Mouse (Mus musculus) forebrain, embryonic 12.5 days (tissue): ENCODE results near the gene Mical3. TPM values are rescaled to one million over a fixed set of nuclear protein-coding genes. Genes with fewer than 3 reads are reported as not detected.
A peak's percentile ranks its signal among the peaks of the same experiment; 100 is the strongest.

ENCODE experiments used
- ATAC-seq: fragments of 200-750 bp; cut with Nextera tagmentation; 2 replicates; pipeline ENCODE4 v1.8.0; 2017; ENCODE audit warnings: moderate TSS enrichment; ENCODE audit not compliant: low FRiP score
- H3K27ac ChIP-seq: fragments of 300-500 bp; sonication (generic); 2 replicates; pipeline ENCODE4 v1.5.1; 2016; ENCODE audit warnings: mild to moderate bottlenecking
- H3K27me3 ChIP-seq: fragments of 300-500 bp; sonication (generic); 2 replicates; pipeline ENCODE4 v1.6.1; 2016; ENCODE audit warnings: mild to moderate bottlenecking
- H3K36me3 ChIP-seq: fragments of 300-500 bp; sonication (generic); replicated peaks from 2 replicates; pipeline ENCODE4 v1.6.1; 2016; ENCODE audit warnings: mild to moderate bottlenecking
- H3K4me1 ChIP-seq: fragments of 300-500 bp; sonication (generic); 2 replicates; pipeline ENCODE4 v1.6.1; 2016
- H3K4me2 ChIP-seq: fragments of 300-500 bp; sonication (generic); 2 replicates; pipeline ENCODE4 v1.6.1; 2016; ENCODE audit warnings: mild to moderate bottlenecking, moderate library complexity
- H3K4me3 ChIP-seq: fragments of 300-500 bp; sonication (generic); replicated peaks from 2 replicates; pipeline ENCODE4 v1.5.1; 2016; ENCODE audit warnings: mild to moderate bottlenecking
- H3K9ac ChIP-seq: fragments of 300-500 bp; sonication (generic); 2 replicates; pipeline ENCODE4 v1.6.1; 2016; ENCODE audit warnings: mild to moderate bottlenecking
- H3K9me3 ChIP-seq: fragments of 300-500 bp; sonication (generic); 2 replicates; pipeline ENCODE4 v1.6.1; 2016
- WGBS: fragments of 180-500 bp; shearing (Covaris S2); methylation state at CpG from one replicate; pipeline ENCODE4 v1.1.7; 2016; 5-methylcytosine and 5-hydroxymethylcytosine counted together
- polyA plus RNA-seq: library from polyadenylated mRNA; unstranded; fragments of >200 nt; fragmentation: Nextera tagmentation; extraction: Ambion mirVana; gene quantifications from 2 replicates; pipeline ENCODE4 v1.2.1, GENCODE M21; 2016

Mical3 gene
- polyA plus RNA-seq, 1 experiment from 2014 or later, result 17.6 TPM

DNA sequence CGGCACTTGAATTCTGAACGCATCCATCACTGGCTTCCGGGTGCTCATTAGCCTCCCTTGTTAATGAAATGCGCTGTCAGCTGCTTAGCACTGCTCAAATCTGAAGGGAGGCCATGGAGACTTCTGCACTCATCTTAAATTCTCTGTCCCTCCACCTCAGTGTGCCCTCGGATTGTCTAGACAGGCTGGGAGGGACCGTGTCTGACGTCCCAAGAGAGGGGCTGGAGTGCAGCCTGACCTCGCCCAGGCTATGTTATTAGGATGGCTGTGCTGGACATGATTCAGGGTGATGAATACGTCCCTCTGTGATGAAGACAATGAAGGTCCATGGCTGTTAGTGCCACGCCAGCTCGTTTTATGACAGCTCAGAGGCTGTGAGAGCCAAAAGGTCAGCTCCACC, 153.8 kb downstream of the Mical3 start:
- Histone ChIP-seq H3K9me3 (no peaks in the 10 kb centered on the region), H3K4me1 (peaks cover 6% of the 10 kb centered on the region), H3K9ac (no peak overlapping the region), H3K4me3 (no peak overlapping the region), H3K4me2 (no peak overlapping the region), H3K36me3 (peaks cover 26% of the 10 kb centered on the region), H3K27me3 (no peaks in the 10 kb centered on the region), H3K27ac (no peak overlapping the region)
- WGBS, result 60% methylated on average over 11 of the region's 11 CpGs
- no peak for ATAC-seq

DNA sequence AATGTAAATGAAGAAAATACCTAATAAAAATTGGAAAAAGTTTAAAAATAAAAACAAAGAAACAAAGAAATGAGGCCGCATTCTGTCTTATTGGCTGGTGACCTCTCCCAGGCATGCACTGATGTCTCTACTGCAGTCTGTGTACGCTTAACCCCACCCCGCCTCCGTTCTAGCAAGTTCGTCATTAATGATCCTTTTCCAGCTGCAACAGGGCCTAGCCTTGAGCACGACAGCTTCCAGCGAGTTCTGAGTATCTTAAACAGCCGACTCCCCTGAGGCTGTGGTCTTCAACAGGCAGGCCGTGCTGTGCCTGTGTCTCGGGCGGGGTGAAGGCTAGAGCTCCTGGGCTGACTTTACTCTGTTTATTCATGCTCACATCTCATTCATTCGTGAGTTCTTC, 154.7 kb downstream of the Mical3 start:
- peaks cover 6% of the 10 kb centered on the region for H3K4me1 ChIP-seq
- 84% methylated on average over 12 of the region's 12 CpGs for WGBS
- H3K27ac ChIP-seq, result no peak overlapping the region
- no peaks in the 10 kb centered on the region for H3K27me3 ChIP-seq
- no peaks in the 10 kb centered on the region for H3K9me3 ChIP-seq
- H3K36me3 ChIP-seq, result peaks cover 24% of the 10 kb centered on the region
- H3K4me3 ChIP-seq, result no peak overlapping the region
- no peak overlapping the region for H3K9ac ChIP-seq
- H3K4me2 ChIP-seq, result no peak overlapping the region
- ATAC-seq, result no peak

DNA sequence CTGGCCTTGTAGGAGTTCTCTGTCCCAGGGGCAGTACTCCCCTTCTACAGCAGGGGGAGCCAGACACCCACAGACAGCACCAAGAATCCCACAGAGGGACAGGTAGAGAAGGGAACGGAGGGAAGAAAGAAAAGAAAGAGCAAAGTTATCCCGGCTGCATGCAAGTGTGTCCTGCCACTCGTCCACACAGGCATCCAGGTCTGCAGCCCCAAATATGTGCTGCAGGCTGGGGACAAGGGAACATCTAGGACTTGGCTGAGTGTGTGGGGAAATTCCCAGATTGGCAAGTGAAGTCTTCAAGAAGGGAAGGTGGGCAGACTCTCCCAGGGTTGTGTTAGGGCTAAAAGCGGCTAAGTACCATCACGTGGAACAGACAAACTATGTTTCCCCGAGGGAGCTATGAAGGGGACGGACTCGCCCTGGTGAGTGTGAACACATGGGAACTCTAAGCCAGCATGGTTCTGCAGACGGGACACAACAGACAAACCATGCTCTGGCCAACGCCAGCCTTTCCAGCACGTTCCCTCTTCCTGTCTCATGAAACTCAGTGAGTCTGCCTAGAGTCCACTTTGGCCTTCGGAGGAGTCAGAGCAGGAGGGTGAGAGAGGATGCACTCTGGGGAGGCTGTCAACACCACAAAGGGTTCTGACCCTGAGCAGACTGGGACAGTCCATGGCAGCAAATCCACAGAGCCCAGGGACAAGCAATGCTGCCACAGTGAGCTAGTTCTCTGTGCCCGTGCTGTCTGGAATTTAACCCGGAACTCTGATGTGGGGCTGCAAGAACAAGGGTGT, 158.8 kb downstream of the Mical3 start:
- H3K9me3 ChIP-seq, result no peaks in the 10 kb centered on the region
- no peak overlapping the region for H3K9ac ChIP-seq
- 69% methylated on average over 14 of the region's 14 CpGs for WGBS
- H3K36me3 ChIP-seq, result peaks cover 25% of the 10 kb centered on the region
- ATAC-seq, result peak; percentile 68; the same call in 1 of the 2 replicates
- H3K27me3 ChIP-seq, result no peaks in the 10 kb centered on the region
- peaks cover 4% of the 10 kb centered on the region for H3K4me1 ChIP-seq
- no peak overlapping the region for H3K4me3 ChIP-seq
- no peak overlapping the region for H3K4me2 ChIP-seq
- no peak overlapping the region for H3K27ac ChIP-seq

DNA sequence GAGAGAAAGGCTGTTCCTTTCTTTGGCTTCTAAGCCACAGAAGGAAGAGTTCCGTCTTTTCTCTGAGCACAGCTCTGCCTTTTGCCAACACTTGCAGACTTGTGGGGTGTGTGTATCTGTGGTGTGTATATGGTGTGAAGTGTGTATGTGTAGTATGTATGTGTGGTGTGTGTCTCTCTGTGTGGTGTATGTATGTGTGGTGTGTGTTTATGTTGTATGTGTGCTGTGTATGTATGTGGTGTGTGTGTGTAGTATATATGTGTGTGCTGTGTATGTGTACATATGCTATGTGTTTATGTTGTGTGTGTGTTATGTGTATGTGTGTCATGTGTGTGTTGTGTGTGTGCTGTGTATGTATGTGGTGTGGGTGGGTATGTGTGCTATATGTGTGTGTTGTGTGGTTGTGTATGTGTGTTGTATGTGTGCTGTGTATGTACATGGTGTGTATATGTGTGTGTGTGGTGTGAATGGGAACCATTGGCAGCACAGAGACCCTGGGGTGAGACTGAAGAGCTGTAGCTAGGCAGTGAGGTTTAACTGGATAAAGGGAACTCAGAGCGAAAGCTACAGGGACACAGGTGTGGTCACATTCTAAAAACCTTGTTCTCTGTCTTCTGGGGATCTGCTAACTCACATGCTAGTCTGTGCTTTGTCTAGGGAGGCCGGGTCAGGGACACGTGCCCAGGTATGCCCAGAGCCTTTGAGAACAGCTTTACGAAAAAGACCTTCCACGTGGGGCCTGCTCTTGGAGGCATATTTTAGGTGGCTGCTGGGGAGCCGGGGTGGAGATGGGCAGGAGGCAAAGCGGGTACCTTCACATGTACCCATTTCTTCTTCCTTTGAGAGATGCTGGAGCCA, 159.6 kb downstream of the Mical3 start:
- ATAC-seq, result 0 out of 2 replicates have a peak, but pooled peaks have one; percentile 20
- no peaks in the 10 kb centered on the region for H3K9me3 ChIP-seq
- 67% methylated on average over 8 of the region's 8 CpGs for WGBS
- H3K27ac ChIP-seq, result no peak overlapping the region
- peaks cover 25% of the 10 kb centered on the region for H3K36me3 ChIP-seq
- no peaks in the 10 kb centered on the region for H3K27me3 ChIP-seq
- no peaks in the 10 kb centered on the region for H3K4me1 ChIP-seq
- no peak overlapping the region for H3K9ac ChIP-seq
- H3K4me3 ChIP-seq, result no peak overlapping the region
- H3K4me2 ChIP-seq, result no peak overlapping the region

DNA sequence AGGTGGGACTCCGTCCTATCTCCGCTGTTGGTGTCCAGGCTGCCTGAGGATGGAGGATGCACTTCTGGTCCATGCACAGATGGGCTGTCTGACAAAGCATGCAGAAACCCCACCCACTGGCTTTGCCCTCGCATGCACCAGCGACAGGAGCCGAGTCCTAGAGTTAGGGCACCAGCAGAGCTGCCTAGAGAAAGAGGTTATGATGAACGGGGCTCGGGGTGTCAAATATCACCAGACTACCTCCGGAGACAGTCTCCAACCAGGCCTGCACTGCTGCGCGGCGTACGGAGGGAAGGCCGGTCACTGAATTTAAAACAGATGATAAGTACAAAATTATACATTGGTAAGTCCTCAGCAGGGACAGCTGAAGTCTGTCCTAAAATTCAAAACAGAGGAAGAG, 165.0 kb downstream of the Mical3 start:
- Histone ChIP-seq H3K4me3 (no peak overlapping the region), H3K9ac (no peak overlapping the region), H3K27me3 (no peaks in the 10 kb centered on the region), H3K27ac (no peak overlapping the region), H3K4me1 (no peaks in the 10 kb centered on the region), H3K9me3 (no peaks in the 10 kb centered on the region), H3K36me3 (peaks cover 21% of the 10 kb centered on the region), H3K4me2 (no peak overlapping the region)
- no peak for ATAC-seq
- 73% methylated on average over 13 of the region's 13 CpGs for WGBS

DNA sequence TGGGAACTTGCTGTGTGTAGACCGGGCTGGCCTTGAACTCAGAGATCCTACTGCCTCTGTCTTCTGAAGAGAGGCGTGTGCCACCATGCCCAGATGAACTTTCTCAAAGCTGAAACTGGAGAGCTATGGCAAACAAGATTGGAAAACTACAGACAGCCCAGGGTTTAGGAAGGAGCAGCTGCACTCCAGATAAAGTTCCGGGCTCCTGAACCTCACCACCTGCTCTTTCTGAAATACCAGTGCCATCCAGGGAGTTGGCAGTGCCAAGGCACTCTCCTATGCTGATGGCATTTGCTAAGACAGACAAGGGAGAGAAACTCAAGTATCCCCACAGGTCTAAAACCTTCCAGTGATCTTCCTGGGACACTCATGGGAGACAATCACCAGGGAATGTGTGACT, 166.6 kb downstream of the Mical3 start:
- no peak overlapping the region for H3K27ac ChIP-seq
- H3K9me3 ChIP-seq, result no peaks in the 10 kb centered on the region
- 93% methylated on average over 3 of the region's 3 CpGs for WGBS
- H3K4me1 ChIP-seq, result no peaks in the 10 kb centered on the region
- no peak overlapping the region for H3K9ac ChIP-seq
- no peak overlapping the region for H3K4me3 ChIP-seq
- no peaks in the 10 kb centered on the region for H3K27me3 ChIP-seq
- H3K4me2 ChIP-seq, result no peak overlapping the region
- peaks cover 18% of the 10 kb centered on the region for H3K36me3 ChIP-seq
- ATAC-seq, result no peak

DNA sequence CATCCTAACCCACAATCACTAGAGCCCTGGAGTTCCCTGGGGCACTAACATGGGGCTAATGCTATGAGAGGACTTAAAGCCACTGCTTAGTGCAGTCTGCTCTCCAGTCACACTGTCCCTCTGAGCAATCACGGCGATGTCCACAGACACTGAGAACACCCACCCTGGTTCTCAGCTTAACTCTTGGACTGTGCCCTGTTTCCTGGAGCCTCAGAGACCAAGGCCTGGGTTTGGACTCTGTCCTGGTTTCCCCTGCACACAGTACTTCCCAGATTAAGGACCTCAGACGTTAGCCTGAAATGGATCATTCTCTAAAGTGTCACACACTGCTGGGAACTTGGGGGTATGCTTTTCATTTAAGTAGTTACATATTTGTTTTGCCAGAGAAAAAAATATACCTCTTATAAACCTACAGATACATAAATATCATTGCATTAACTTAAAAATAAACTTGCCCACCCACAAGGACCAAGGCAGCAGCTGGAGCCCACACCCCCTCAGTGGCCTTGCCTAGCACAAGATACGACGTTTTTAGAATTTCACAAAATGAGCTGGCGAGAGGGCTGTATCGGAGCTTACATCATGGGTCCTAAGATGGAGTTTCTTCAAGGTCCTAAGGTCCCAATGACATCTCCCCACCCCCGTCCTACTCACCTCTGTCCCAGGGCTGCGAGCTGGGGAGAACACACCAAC, 170.3 kb downstream of the Mical3 start:
- H3K36me3 ChIP-seq, result peaks cover 37% of the 10 kb centered on the region
- no peak overlapping the region for H3K27ac ChIP-seq
- H3K4me1 ChIP-seq, result no peaks in the 10 kb centered on the region
- ATAC-seq, result no peak
- no peak overlapping the region for H3K4me2 ChIP-seq
- no peaks in the 10 kb centered on the region for H3K9me3 ChIP-seq
- 90% methylated on average over 9 of the region's 9 CpGs for WGBS
- H3K27me3 ChIP-seq, result no peaks in the 10 kb centered on the region
- H3K9ac ChIP-seq, result no peak overlapping the region
- H3K4me3 ChIP-seq, result no peak overlapping the region

DNA sequence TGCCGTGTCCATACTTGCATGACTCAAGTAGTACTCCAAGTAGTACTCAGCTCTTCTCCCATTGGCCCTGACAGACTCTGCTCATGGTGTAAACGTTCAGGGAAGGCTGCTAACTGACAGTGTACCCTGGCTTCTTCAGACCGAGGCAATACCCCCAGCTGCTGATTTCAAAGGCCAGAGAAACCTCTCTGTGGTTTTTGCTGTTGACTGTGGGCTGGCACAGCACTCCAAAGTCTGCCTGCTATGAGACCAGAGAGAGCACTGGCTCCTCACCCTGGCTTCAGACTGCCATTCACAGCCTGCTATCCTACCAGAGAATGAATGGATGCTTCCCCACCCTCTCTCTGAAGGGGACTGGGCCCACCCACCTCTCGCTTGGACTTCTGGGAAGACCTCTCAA, 173.5 kb downstream of the Mical3 start:
- Histone ChIP-seq H3K4me1 (no peaks in the 10 kb centered on the region), H3K9ac (no peak overlapping the region), H3K4me2 (no peak overlapping the region), H3K27me3 (no peaks in the 10 kb centered on the region), H3K27ac (no peak overlapping the region), H3K36me3 (peaks cover 37% of the 10 kb centered on the region), H3K9me3 (no peaks in the 10 kb centered on the region), H3K4me3 (no peak overlapping the region)
- 92% methylated on average over 4 of the region's 4 CpGs for WGBS
- ATAC-seq, result no peak

DNA sequence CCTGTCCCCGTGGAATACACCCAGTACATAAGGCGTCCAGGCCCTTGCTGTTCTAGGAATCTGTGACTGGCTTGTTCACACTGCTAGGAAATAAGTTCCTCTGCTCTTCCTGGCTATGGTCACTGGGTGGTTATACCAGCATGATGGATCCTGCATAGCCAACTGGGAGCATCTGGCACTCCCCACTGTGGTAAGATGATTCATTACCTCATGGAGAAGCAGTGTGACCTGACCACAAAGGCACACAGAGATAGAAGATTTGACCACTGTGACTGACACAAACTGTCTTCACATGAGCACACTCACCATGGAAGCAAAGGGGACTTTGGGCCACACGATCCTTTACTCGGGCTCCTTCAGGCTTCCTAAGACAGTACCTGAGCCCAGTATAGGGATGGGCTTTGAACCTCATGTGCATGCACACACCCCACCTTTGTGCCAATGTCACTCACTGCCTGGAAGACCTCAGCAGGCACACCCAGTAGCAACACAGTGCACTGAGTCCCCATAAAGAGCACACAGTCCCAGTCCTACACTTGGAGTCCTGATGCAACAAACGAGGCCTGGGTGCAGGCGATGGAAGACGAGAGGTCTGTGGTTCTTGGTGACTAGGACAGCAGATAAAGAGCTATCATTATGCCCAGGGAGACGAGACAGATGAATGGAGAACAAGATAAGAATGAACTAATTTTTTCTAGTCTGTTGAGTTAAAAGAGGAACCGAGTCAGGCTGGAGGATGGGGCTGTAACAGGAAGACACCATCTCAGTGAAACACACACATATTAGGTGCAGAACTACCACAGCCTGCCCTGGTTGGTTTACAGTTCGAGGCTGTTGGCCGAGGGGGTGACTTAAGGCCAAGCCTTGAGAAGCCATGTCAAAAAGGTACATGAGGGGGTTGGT, 174.3 kb downstream of the Mical3 start:
- Histone ChIP-seq H3K36me3 (peaks cover 39% of the 10 kb centered on the region), H3K4me1 (no peaks in the 10 kb centered on the region), H3K4me3 (no peak overlapping the region), H3K4me2 (no peak overlapping the region), H3K27ac (no peak overlapping the region), H3K9me3 (no peaks in the 10 kb centered on the region), H3K9ac (no peak overlapping the region), H3K27me3 (no peaks in the 10 kb centered on the region)
- 86% methylated on average over 11 of the region's 11 CpGs for WGBS
- no peak for ATAC-seq

DNA sequence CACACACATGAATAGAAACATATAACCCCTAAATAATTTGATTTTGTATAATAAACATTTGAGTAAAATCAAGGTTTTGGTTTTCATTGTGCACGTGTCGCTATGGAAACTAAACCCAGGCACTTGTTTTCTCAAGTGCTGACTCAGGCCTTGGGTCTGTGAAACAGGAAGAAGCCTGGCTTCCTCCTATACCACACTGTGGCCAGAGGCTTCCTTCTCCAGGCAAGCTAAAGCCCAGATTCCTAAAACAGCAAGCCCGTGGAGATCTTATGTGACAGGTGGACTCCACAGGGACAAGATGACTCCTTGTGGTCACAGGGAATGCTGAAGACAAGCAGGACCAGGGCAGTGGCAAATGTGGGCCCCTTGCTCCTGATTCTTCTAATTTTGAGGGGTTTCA, 175.6 kb downstream of the Mical3 start:
- Histone ChIP-seq H3K36me3 (peaks cover 30% of the 10 kb centered on the region), H3K4me2 (no peak overlapping the region), H3K9ac (no peak overlapping the region), H3K27ac (no peak overlapping the region), H3K27me3 (no peaks in the 10 kb centered on the region), H3K9me3 (no peaks in the 10 kb centered on the region), H3K4me3 (no peak overlapping the region), H3K4me1 (no peaks in the 10 kb centered on the region)
- no peak for ATAC-seq
- 79% methylated on average over 3 of the region's 3 CpGs for WGBS

DNA sequence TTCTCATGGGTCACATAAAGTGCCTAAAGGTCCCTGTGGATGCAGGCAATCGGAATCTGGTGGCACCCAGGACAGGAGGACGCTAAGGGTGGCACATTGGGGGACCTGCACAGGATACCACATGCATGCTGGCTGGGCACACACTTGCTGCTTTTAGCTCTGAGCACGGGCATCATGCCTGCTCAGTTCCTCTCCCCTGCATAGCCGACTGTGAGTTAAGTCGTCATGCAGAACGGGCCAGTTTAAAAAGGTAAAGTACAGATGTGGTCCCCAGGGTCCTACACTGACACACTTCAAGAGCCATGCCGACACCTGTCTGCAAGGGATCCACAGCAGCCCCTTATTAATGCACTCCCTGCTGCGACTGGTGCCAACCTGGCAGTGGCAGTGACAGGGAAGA, 176.6 kb downstream of the Mical3 start:
- Histone ChIP-seq H3K9me3 (no peaks in the 10 kb centered on the region), H3K36me3 (peaks cover 29% of the 10 kb centered on the region), H3K9ac (no peak overlapping the region), H3K27me3 (no peaks in the 10 kb centered on the region), H3K4me3 (no peak overlapping the region), H3K4me1 (no peaks in the 10 kb centered on the region), H3K27ac (no peak overlapping the region), H3K4me2 (no peak overlapping the region)
- ATAC-seq, result no peak
- WGBS, result 86% methylated on average over 8 of the region's 8 CpGs
